Mouse (Mus musculus): ENCODE data around the gene Ccdc24. TPM values are rescaled to one million over a fixed set of nuclear protein-coding genes. Genes with fewer than 3 reads are reported as not detected.

Ccdc24 gene
- total RNA-seq, 2 experiments from 2014 or later: 0.08 TPM; not detected in 1

GRCm38 (mm10) chr4:117831920-117832691, 40.3 kb downstream of the Ccdc24 start:
- no peak for TF ChIP-seq CTCF (IDR thresholded peaks at IDR 0.05)
- Histone ChIP-seq H3K27ac (peak overlapping the region; percentile 80), H3K4me3 (no peak overlapping the region)
- intact Hi-C loops (cut with DNase I): no loop called here
- DNase-seq: peak; percentile 44

DNA sequence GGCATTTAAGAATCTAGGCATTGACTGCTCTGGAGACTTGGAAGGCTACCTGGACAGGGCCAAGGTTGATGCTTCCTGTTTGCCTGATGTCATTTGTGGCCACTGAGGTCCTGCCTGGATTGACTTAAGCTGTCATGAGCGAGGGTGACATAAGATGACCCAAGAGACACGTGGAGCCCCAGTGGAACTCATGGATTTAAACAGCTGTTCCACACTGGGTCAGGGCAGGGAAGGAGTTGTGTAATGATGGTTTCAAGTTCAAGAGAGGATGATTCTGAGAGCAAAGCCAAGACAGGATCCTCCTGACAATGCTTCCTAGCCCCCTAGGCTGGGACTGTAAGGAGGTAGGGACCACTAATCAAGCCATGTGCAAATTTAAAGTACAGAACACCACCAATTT, 40.9 kb downstream of the Ccdc24 start:
- DNase-seq: peak; percentile 46
- no peak for TF ChIP-seq CTCF (IDR thresholded peaks at IDR 0.05)
- intact Hi-C loops (cut with DNase I): no loop called here
- Histone ChIP-seq H3K4me3 (no peak overlapping the region), H3K27ac (peak overlapping the region; percentile 80)

GRCm38 (mm10) chr4:117830801-117831200, 41.6 kb downstream of the Ccdc24 start:
- Histone ChIP-seq H3K27ac (peak overlapping the region; percentile 80), H3K4me3 (no peak overlapping the region)
- TF ChIP-seq CTCF (IDR thresholded peaks at IDR 0.05): no peak
- intact Hi-C loops (cut with DNase I): no loop called here
- no peak for DNase-seq

DNA sequence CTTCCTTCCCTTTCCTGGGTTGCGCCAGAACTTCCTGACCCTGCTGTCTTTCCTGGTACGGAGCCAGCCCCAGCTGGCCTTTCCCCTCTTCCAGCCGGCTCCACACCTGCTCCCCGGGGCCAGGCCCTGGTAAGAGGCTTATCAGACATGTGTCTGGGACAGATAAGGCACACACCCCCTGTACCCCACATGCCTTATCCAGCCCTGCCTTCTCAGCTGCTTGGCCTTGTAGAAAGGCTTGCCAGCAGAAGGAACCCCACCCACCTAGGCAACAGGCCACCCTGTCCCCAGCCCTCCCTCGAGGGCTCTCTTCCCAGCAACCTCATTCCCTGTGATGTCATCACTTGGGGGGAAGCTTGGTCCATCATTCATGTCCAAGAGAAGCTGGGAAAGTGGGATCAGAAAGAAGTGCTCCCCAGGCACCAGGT, 42.2 kb downstream of the Ccdc24 start:
- Histone ChIP-seq H3K27ac (peak overlapping the region; percentile 80), H3K4me3 (peak overlapping the region; percentile 50)
- peak; percentile 83 for DNase-seq
- TF ChIP-seq CTCF (IDR thresholded peaks at IDR 0.05): no peak
- intact Hi-C loops (cut with DNase I): no loop called here

GRCm38 (mm10) chr4:117829260-117830123, 42.9 kb downstream of the Ccdc24 start:
- H3K27ac ChIP-seq: peak overlapping the region; percentile 80
- H3K4me3 ChIP-seq: peak overlapping the region; percentile 50
- intact Hi-C loops (cut with DNase I): loop anchor here (1.0 to 10.0 kb wide), 3 partner anchors 29 to 465 kb away; partner anchors contain the start of gene Ptprf
- TF ChIP-seq CTCF (IDR thresholded peaks at IDR 0.05): peak; percentile 93
- peak; percentile 84 for DNase-seq

- no peak for DNase-seq
- no peak overlapping the region for H3K4me3 ChIP-seq
- no peak overlapping the region for H3K27ac ChIP-seq
- intact Hi-C loops (cut with DNase I): loop anchor here (1.0 to 10.0 kb wide), 3 partner anchors 30 to 466 kb away; partner anchors contain the start of gene Ptprf
- no peak for TF ChIP-seq CTCF (IDR thresholded peaks at IDR 0.05)
Observed at GRCm38 (mm10) chr4:117828572-117829145, 43.7 kb downstream of the Ccdc24 start.

DNA sequence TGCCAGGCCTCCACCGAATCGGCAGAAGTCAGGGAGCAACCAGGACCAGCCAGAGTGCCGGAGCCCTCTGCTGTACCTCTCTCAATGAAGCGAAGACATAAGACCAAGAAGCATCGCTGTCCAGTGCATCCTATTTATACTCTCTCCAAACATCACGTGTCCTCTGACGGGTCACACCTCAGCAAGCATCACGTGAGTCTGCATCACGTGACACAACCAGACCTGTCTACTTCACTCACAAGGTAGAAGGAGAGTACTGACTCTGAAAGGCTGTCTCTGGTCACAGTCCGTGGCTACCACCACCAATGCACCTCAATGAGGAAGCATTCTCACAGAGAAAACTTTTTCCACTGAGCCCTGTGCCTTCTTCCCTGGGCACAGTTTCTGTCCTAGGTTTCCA, 54.3 kb downstream of the Ccdc24 start:
- intact Hi-C loops (cut with DNase I): no loop called here
- Histone ChIP-seq H3K4me3 (no peak overlapping the region), H3K27ac (no peak overlapping the region)
- no peak for TF ChIP-seq CTCF (IDR thresholded peaks at IDR 0.05)
- no peak for DNase-seq

GRCm38 (mm10) chr4:117816776-117817175, 55.6 kb downstream of the Ccdc24 start:
- intact Hi-C loops (cut with DNase I): no loop called here
- TF ChIP-seq CTCF (IDR thresholded peaks at IDR 0.05): no peak
- no peak overlapping the region for H3K4me3 ChIP-seq
- no peak overlapping the region for H3K27ac ChIP-seq
- no peak for DNase-seq

Other genes starting within 250 kb of the Ccdc24 start
- 10 to 100 TPM; 15.1 to 17.5 TPM for gene Dmap1, start 190.3 kb downstream of the Ccdc24 start, total RNA-seq (2021)
- not detected for gene Gm12845, start 148.1 kb downstream of the Ccdc24 start, total RNA-seq (2021)
- not detected for gene Klf17, start 106.9 kb downstream of the Ccdc24 start, total RNA-seq (2021)
- 1 to 10 TPM; 5.0 to 7.0 TPM for gene Slc6a9, start 38.1 kb downstream of the Ccdc24 start, total RNA-seq (2021)
- 1 to 10 TPM; 1.4 to 2.2 TPM for gene B4galt2, start 10.9 kb upstream of the Ccdc24 start, total RNA-seq (2021)
- gene Atp6v0b, start 14.8 kb upstream of the Ccdc24 start, total RNA-seq (2021): 10 to 100 TPM; 81.4 to 83.9 TPM
- 1 to 10 TPM; 2.4 to 3.2 TPM for gene Dph2, start 19.5 kb upstream of the Ccdc24 start, total RNA-seq (2021)
- gene Ipo13, start 42.4 kb upstream of the Ccdc24 start, total RNA-seq (2021): 100 to 1,000 TPM; 267 to 281 TPM
- under 1 TPM; 0.25 to 0.46 TPM for gene Artn, start 57.2 kb upstream of the Ccdc24 start, total RNA-seq (2021)